Mouse (Mus musculus): Measurements from ENCODE around the gene Cylc1. TPM values are rescaled to one million over a fixed set of nuclear protein-coding genes. Genes with fewer than 3 reads are reported as not detected.

The Cylc1 gene
- total RNA-seq (2017), result not detected in 3 replicates

- ATAC-seq (replicated peaks; ENCODE audit: insufficient number of reproducible peaks, low FRiP score, low TSS enrichment, poor library complexity, severe bottlenecking), result no peak
These were observed at the start of gene Cylc1 for GRCm38 (mm10) chrX:111110118-111110517. Cylc1 (plus strand) TSS chrX:111110418.

GRCm38 (mm10) chrX:111078680-111079079, 31.5 kb upstream of the Cylc1 start:
- no peak for ATAC-seq (replicated peaks; ENCODE audit: insufficient number of reproducible peaks, low FRiP score, low TSS enrichment, poor library complexity, severe bottlenecking)

- no peak for ATAC-seq (replicated peaks; ENCODE audit: insufficient number of reproducible peaks, low FRiP score, low TSS enrichment, poor library complexity, severe bottlenecking)
These were observed 57.8 kb downstream of the Cylc1 start, which contains the start of gene Gm10112 for GRCm38 (mm10) chrX:111168040-111168439. Gm10112 (plus strand) TSS chrX:111168340.

Other genes starting within 250 kb of the Cylc1 start
- not detected in 3 replicates for gene Gm10112, start 57.9 kb downstream of the Cylc1 start, total RNA-seq (2017)

Data from monocyte, adult 5-6 weeks (primary cell).